Comparison of ENCODE assay signal across 13 mouse cellular contexts in the genomic region with DNA sequence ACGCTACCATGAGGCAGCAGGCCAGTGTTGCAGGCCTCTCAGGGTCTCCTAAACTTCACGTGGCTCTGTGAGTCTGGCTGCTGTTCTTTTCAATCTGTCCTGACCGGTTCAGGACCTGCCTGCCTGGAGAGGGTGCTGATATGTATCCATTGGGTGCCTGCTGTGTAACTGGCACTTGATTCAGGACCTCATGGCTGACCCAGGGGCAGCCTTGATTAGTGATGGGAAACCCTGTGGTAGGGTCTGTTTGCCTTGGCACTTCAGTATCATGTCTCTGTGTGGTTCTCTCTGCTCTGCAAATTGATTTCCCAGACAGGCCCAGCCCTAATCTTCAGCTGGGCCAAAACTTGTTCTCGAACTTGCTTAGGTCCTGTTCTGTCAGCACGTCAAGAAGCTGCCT. TPM values are rescaled to one million over a fixed set of nuclear protein-coding genes. Genes with fewer than 3 reads are reported as not detected.
DNase-seq lines count a peak whose midpoint lies in the region; ATAC-seq lines count a peak whose summit lies in the region.
"Had no signal": no experiment of that assay in that cellular context is flagged by ENCODE, and none has a peak within 500 bp of the region (broad histone marks: within the 10 kb centered on the region; RNA-seq: fewer than 3 reads in every experiment).

No protein-coding gene starts in this region.

- peak overlapping the region; percentile 35 for H3K27ac ChIP-seq in forebrain, embryonic 15.5 days (replicated peaks)
- no peak overlapping the region for H3K27ac ChIP-seq in forebrain, embryonic 11.5 days (ENCODE audit: low read depth, low read length)
- H3K27ac ChIP-seq in kidney, embryonic 15.5 days = no peak overlapping the region
- peak overlapping the region; percentile 68 for H3K27ac ChIP-seq in neural tube, embryonic 15.5 days (replicated peaks)
- H3K27ac ChIP-seq: liver, embryonic 14.5 days had no signal

- no peaks in the 10 kb centered on the region for H3K36me3 ChIP-seq in forebrain, embryonic 15.5 days
- no peaks in the 10 kb centered on the region for H3K36me3 ChIP-seq in forebrain, embryonic 11.5 days (ENCODE audit: control insufficient read depth, insufficient read depth, low read length)
- H3K36me3 ChIP-seq in kidney, embryonic 15.5 days = no peaks in the 10 kb centered on the region
- H3K36me3 ChIP-seq in neural tube, embryonic 15.5 days = no peaks in the 10 kb centered on the region
- H3K36me3 ChIP-seq: G1E had no signal

- 54% methylated on average over 5 of the region's 5 CpGs for WGBS in forebrain, embryonic 15.5 days
- WGBS in forebrain, embryonic 11.5 days = 63% methylated on average over 5 of the region's 5 CpGs
- 55% methylated on average over 5 of the region's 5 CpGs for WGBS in kidney, embryonic 15.5 days
- WGBS in neural tube, embryonic 15.5 days = 42% methylated on average over 5 of the region's 5 CpGs

- intact Hi-C loops in heart, postnatal 36 days (cut with DNase I) = loop anchor here (2.0 kb wide), 1 partner anchor 17 kb away; no protein-coding TSS in a partner anchor

- DNase-seq in forebrain, embryonic 11.5 days (ENCODE audit: low spot score) = no peak
- peak; percentile 21 for DNase-seq in kidney, postnatal 10 days
- DNase-seq in heart, postnatal 36 days = peak; percentile 6 to 12
- no peak for DNase-seq in gastrocnemius, postnatal 10 days
- DNase-seq: B cell, adult 2 months; cerebellum, adult 9-10 months; spleen, adult 18-20 months had no signal

- H3K4me3 ChIP-seq in forebrain, embryonic 15.5 days = no peak overlapping the region
- H3K4me3 ChIP-seq in forebrain, embryonic 11.5 days (ENCODE audit: low read depth, low read length) = no peak overlapping the region
- no peak overlapping the region for H3K4me3 ChIP-seq in kidney, embryonic 15.5 days (replicated peaks)
- H3K4me3 ChIP-seq in neural tube, embryonic 15.5 days (replicated peaks) = no peak overlapping the region

- peaks cover 41% of the 10 kb centered on the region for H3K4me1 ChIP-seq in forebrain, embryonic 15.5 days
- H3K4me1 ChIP-seq in forebrain, embryonic 11.5 days (replicated peaks; ENCODE audit: control insufficient read depth, insufficient read depth, low read length) = peaks cover 30% of the 10 kb centered on the region
- peaks cover 85% of the 10 kb centered on the region for H3K4me1 ChIP-seq in kidney, embryonic 15.5 days
- peaks cover 73% of the 10 kb centered on the region for H3K4me1 ChIP-seq in neural tube, embryonic 15.5 days

- no peaks in the 10 kb centered on the region for H3K27me3 ChIP-seq in forebrain, embryonic 15.5 days
- no peaks in the 10 kb centered on the region for H3K27me3 ChIP-seq in forebrain, embryonic 11.5 days (ENCODE audit: control insufficient read depth, insufficient read depth, low read length)
- no peaks in the 10 kb centered on the region for H3K27me3 ChIP-seq in kidney, embryonic 15.5 days
- no peaks in the 10 kb centered on the region for H3K27me3 ChIP-seq in neural tube, embryonic 15.5 days (replicated peaks)

- H3K9me3 ChIP-seq in forebrain, embryonic 15.5 days = no peaks in the 10 kb centered on the region
- H3K9me3 ChIP-seq in forebrain, embryonic 11.5 days (ENCODE audit: control insufficient read depth, low read length) = no peaks in the 10 kb centered on the region
- no peaks in the 10 kb centered on the region for H3K9me3 ChIP-seq in kidney, embryonic 15.5 days (replicated peaks)
- no peaks in the 10 kb centered on the region for H3K9me3 ChIP-seq in neural tube, embryonic 15.5 days (replicated peaks)

- H3K4me2 ChIP-seq in forebrain, embryonic 15.5 days (replicated peaks) = no peak overlapping the region
- no peak overlapping the region for H3K4me2 ChIP-seq in forebrain, embryonic 11.5 days (ENCODE audit: low read depth, low read length, severe bottlenecking)
- no peak overlapping the region for H3K4me2 ChIP-seq in kidney, embryonic 15.5 days
- H3K4me2 ChIP-seq in neural tube, embryonic 15.5 days = 0 out of 2 replicates have a peak overlapping the region, but pooled peaks have one; percentile 6

- ATAC-seq in forebrain, embryonic 15.5 days (replicated peaks) = no peak
- ATAC-seq in forebrain, embryonic 11.5 days (replicated peaks; ENCODE audit: low FRiP score) = no peak
- no peak for ATAC-seq in kidney, embryonic 15.5 days (replicated peaks; ENCODE audit: low FRiP score)
- no peak for ATAC-seq in neural tube, embryonic 15.5 days (ENCODE audit: low FRiP score)
- no peak for ATAC-seq in erythroid progenitor cell, adult 5-6 weeks (replicated peaks; ENCODE audit: low FRiP score, poor library complexity, severe bottlenecking)

- no peak overlapping the region for H3K9ac ChIP-seq in forebrain, embryonic 15.5 days (replicated peaks)
- H3K9ac ChIP-seq in forebrain, embryonic 11.5 days (ENCODE audit: low read length) = no peak overlapping the region
- H3K9ac ChIP-seq in kidney, embryonic 15.5 days = no peak overlapping the region
- H3K9ac ChIP-seq in neural tube, embryonic 15.5 days (replicated peaks) = no peak overlapping the region
- H3K9ac ChIP-seq: liver, embryonic 14.5 days had no signal

RNA-seq across cellular contexts. Expression of gene Rxra, which starts 5.9 kb away (rescaled TPM):
- 3.2 TPM in 2 replicates for polyA plus RNA-seq in forebrain, embryonic 15.5 days (2015; fragmentation: Nextera tagmentation; extraction: Ambion mirVana)
- 6.5 and 6.9 TPM in 2 replicates for polyA plus RNA-seq in forebrain, embryonic 11.5 days (2014; fragmentation: Nextera tagmentation; extraction: Ambion mirVana)
- 9.6 and 10.4 TPM in 2 replicates for polyA plus RNA-seq in kidney, embryonic 15.5 days (2015; fragmentation: Nextera tagmentation; extraction: Ambion mirVana)
- total RNA-seq in heart, postnatal 36 days (2021) = 10 to 100 TPM; 52.8 to 53.8 TPM
- 3.6 and 5.1 TPM in 2 replicates for polyA plus RNA-seq in neural tube, embryonic 15.5 days (2015; fragmentation: Nextera tagmentation; extraction: Ambion mirVana)
- total RNA-seq in erythroid progenitor cell, adult 5-6 weeks (2015; ENCODE audit: low replicate concordance) = 1.7 and 2.2 TPM in 2 replicates
- total RNA-seq in erythroid progenitor cell, adult 5-6 weeks (2017; ENCODE audit: low replicate concordance) = 1.7 and 3.6 TPM in 2 replicates
- total RNA-seq in gastrocnemius, postnatal 10 days (2021) = 10 to 100 TPM; 58.8 to 61.3 TPM
- polyA plus RNA-seq: G1E had no signal

Comparison
In these comparisons a context has a peak if more than half of its experiments do, and no peak if none do; other contexts are left out.
1. H3K27ac ChIP-seq: peak in forebrain, embryonic 15.5 days (single experiment) and neural tube, embryonic 15.5 days (single experiment); none in forebrain, embryonic 11.5 days (single experiment) and kidney, embryonic 15.5 days (single experiment).
2. DNase-seq: peak in kidney, postnatal 10 days (single experiment) and heart, postnatal 36 days (2 of 2); none in forebrain, embryonic 11.5 days (single experiment) and gastrocnemius, postnatal 10 days (single experiment).